Mouse (Mus musculus): ENCODE results near the gene Plcxd3.
"Not testable (repeated sequence)": the region's sequence is repeated elsewhere in the genome, so short reads cannot be mapped to it uniquely, and the experiment has no call there.

DNA sequence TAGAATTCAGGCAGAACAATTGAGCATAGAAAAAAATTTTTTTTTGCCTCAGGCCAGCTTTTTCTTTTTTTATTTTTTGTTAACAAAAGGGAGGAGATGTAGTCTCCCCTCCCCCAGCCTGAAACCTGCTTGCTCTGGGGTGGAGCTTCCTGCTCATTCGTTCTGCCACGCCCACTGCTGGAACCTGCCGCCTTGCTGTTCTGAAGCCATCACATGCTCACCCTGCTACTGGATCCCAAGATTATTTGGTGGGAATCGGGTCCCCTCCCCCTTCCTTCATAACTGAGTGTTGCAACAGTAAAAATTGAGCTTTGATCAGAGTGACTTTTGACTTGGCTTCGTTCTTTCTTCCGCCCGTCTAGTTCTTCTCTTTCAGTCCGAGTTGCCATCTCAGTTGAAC is 224.0 kb downstream of the Plcxd3 start:
- not testable (repeated sequence) for TF ChIP-seq CTCF (IDR thresholded peaks at IDR 0.05; ENCODE audit: low read depth, low read length); POLR2A (IDR thresholded peaks at IDR 0.05; ENCODE audit: borderline replicate concordance, low read depth, low read length)

Data from bone marrow macrophage, adult 2 months (primary cell).